ENCODE assay signal across 19 mouse cellular contexts in the genomic region with DNA sequence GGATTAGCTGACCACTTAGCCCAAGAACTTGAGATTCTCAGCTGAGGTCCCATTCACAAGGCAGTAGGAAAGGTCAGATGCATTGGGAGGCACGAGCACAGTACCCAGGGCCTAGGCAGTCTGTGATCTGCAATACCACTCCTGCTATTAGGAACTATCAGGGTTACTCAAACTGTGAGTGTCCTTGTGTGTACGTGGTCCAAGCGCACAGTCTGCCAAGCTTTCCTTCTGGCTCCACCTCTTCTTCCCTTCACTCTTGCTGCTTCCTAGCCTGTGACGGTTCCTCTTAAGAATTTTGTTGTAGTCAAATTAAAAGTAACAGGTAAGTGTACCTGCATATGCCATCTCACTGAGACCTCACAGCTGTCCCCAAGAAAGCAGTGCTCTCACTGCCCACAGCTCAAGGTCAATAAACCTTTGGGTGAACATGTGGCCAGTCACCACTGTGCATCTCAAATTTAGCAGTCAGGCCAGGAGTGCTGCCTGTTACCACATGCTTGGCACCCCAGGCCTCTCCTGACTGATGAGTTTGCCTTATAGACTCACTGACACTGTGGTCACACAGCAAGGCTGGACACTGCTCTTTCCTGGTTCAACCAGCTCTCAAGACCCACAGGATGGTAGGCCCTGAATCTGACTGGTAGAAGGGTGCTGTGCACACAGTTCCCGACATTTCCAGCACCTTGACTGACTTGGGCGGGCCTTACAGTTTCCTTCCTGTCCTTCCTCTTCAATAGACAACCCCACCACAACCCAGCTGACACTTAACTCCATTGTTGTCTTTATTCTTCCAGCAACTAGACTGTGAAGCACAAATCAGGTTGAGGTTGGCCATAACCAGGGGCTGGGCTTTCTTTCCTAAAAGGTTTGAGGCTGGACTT. TPM values are rescaled to one million over a fixed set of nuclear protein-coding genes. Genes with fewer than 3 reads are reported as not detected.
DNase-seq lines count a peak whose midpoint lies in the region; ATAC-seq and TF ChIP-seq lines count a peak whose summit lies in the region.
"Had no signal": no experiment of that assay in that cellular context is flagged by ENCODE, and none has a peak within 500 bp of the region (broad histone marks: within the 10 kb centered on the region; RNA-seq: fewer than 3 reads in every experiment).

No protein-coding gene starts in this region.

- H3K4me2 ChIP-seq in heart, embryonic 13.5 days, result no peak overlapping the region
- no peak overlapping the region for H3K4me2 ChIP-seq in liver, embryonic 11.5 days
- H3K4me2 ChIP-seq in liver, postnatal 0 days (ENCODE audit: low read depth, low read length), result no peak overlapping the region
- H3K4me2 ChIP-seq: forebrain, embryonic 12.5 days; hindbrain, embryonic 15.5 days; limb, embryonic 13.5 days had no signal

- DNase-seq in adrenal gland, postnatal 14 days, result peak; percentile 50
- DNase-seq in adrenal gland, adult 18-20 months (ENCODE audit: low spot score in 2 of 2), result no peak
- DNase-seq in heart, postnatal 14 days, result no peak
- DNase-seq in liver, embryonic 11.5 days (ENCODE audit: low spot score), result no peak
- no peak for DNase-seq in liver, postnatal 0 days
- DNase-seq in adrenal gland, postnatal 36 days, result peak; percentile 47 to 51
- no peak for DNase-seq in spleen, postnatal 10 days (ENCODE audit: low spot score in 2 of 2)
- DNase-seq: B cell, adult 2 months; cerebellum, adult 9-10 months; layer of hippocampus, postnatal 36 days; lung, postnatal 10 days; right cerebral cortex, adult 18-20 months; thymus, postnatal 36 days had no signal

- H3K27me3 ChIP-seq in heart, embryonic 13.5 days (replicated peaks), result no peaks in the 10 kb centered on the region
- H3K27me3 ChIP-seq in liver, embryonic 11.5 days (replicated peaks; ENCODE audit: control insufficient read depth, insufficient read depth, low read length), result no peaks in the 10 kb centered on the region
- H3K27me3 ChIP-seq in liver, postnatal 0 days (ENCODE audit: insufficient read depth, low read length), result no peaks in the 10 kb centered on the region
- H3K27me3 ChIP-seq: forebrain, embryonic 12.5 days; hindbrain, embryonic 15.5 days; limb, embryonic 13.5 days had no signal

- 78% methylated on average over 6 of the region's 6 CpGs for WGBS in heart, embryonic 13.5 days
- WGBS in liver, embryonic 11.5 days, result 77% methylated on average over 6 of the region's 6 CpGs
- 58% methylated on average over 6 of the region's 6 CpGs for WGBS in liver, postnatal 0 days (ENCODE audit: insufficient replicate concordance)

- H3K4me1 ChIP-seq in heart, embryonic 13.5 days, result peaks cover 38% of the 10 kb centered on the region
- peaks cover 27% of the 10 kb centered on the region; the same call in 1 of the 2 replicates for H3K4me1 ChIP-seq in liver, embryonic 11.5 days (replicated peaks; ENCODE audit: control insufficient read depth, insufficient read depth, low read length)
- peaks cover 41% of the 10 kb centered on the region for H3K4me1 ChIP-seq in liver, postnatal 0 days (ENCODE audit: insufficient read depth)

- no peak overlapping the region for H3K27ac ChIP-seq in heart, embryonic 13.5 days (replicated peaks)
- H3K27ac ChIP-seq in liver, embryonic 11.5 days (ENCODE audit: low read depth, low read length), result peak overlapping the region; percentile 8; the same call in 1 of the 2 replicates
- no peak overlapping the region for H3K27ac ChIP-seq in liver, postnatal 0 days (ENCODE audit: low read depth)
- H3K27ac ChIP-seq: forebrain, embryonic 12.5 days; hindbrain, embryonic 15.5 days; limb, embryonic 13.5 days had no signal

- ATAC-seq in heart, embryonic 13.5 days (ENCODE audit: extremely low read depth, insufficient number of reproducible peaks, low FRiP score, low TSS enrichment), result no peak
- no peak for ATAC-seq in liver, embryonic 11.5 days (replicated peaks; ENCODE audit: low FRiP score)
- no peak for ATAC-seq in liver, postnatal 0 days
- ATAC-seq: intestine, postnatal 0 days had no signal

- no peak overlapping the region for H3K4me3 ChIP-seq in heart, embryonic 13.5 days
- no peak overlapping the region for H3K4me3 ChIP-seq in liver, embryonic 11.5 days (ENCODE audit: low read depth, low read length)
- H3K4me3 ChIP-seq in liver, postnatal 0 days (ENCODE audit: low read depth, low read length), result no peak overlapping the region
- H3K4me3 ChIP-seq: forebrain, embryonic 12.5 days; hindbrain, embryonic 15.5 days; limb, embryonic 13.5 days had no signal

- 0 out of 2 replicates have a peak overlapping the region, but pooled peaks have one; percentile 8 for H3K9ac ChIP-seq in heart, embryonic 13.5 days
- H3K9ac ChIP-seq in liver, embryonic 11.5 days (ENCODE audit: low read depth, low read length), result no peak overlapping the region
- H3K9ac ChIP-seq in liver, postnatal 0 days (replicated peaks), result no peak overlapping the region
- H3K9ac ChIP-seq: forebrain, embryonic 12.5 days; hindbrain, embryonic 15.5 days; limb, embryonic 13.5 days had no signal

- peaks cover 38% of the 10 kb centered on the region for H3K36me3 ChIP-seq in heart, embryonic 13.5 days
- H3K36me3 ChIP-seq in liver, embryonic 11.5 days (ENCODE audit: control insufficient read depth, insufficient read depth, low read length), result peaks cover 10% of the 10 kb centered on the region; the same call in 1 of the 2 replicates
- peaks cover 7% of the 10 kb centered on the region; the same call in 1 of the 2 replicates for H3K36me3 ChIP-seq in liver, postnatal 0 days (replicated peaks; ENCODE audit: insufficient read depth, low read length)

- H3K9me3 ChIP-seq in heart, embryonic 13.5 days, result no peaks in the 10 kb centered on the region
- H3K9me3 ChIP-seq in liver, embryonic 11.5 days (ENCODE audit: control insufficient read depth, low read length), result no peaks in the 10 kb centered on the region
- H3K9me3 ChIP-seq in liver, postnatal 0 days (ENCODE audit: low read length), result no peaks in the 10 kb centered on the region
- H3K9me3 ChIP-seq: forebrain, embryonic 12.5 days; hindbrain, embryonic 15.5 days; limb, embryonic 13.5 days had no signal

- TF ChIP-seq EP300 in liver, postnatal 0 days (IDR thresholded peaks at IDR 0.05; ENCODE audit: low read depth), result no peak

- no peak for TF ChIP-seq CTCF in liver, postnatal 0 days (IDR thresholded peaks at IDR 0.05; ENCODE audit: low read depth)

- intact Hi-C loops in heart, postnatal 14 days (cut with DNase I), result no loop called here

RNA-seq across cellular contexts. Expression of gene Tada2b, which starts 5.3 kb away (rescaled TPM):
- total RNA-seq in adrenal gland, postnatal 14 days (2021), result 36.4 and 37.6 TPM in 2 replicates
- total RNA-seq in adrenal gland, adult 18-20 months (2021), result 10 to 100 TPM; 35.0 to 39.6 TPM
- polyA plus RNA-seq in heart, embryonic 13.5 days (2015; fragmentation: Nextera tagmentation; extraction: Ambion mirVana), result 1.4 and 1.6 TPM in 2 replicates
- 10 to 100 TPM; 15.7 to 16.0 TPM for total RNA-seq in heart, postnatal 14 days (2021)
- polyA plus RNA-seq in liver, embryonic 11.5 days (2014; fragmentation: Nextera tagmentation; extraction: Ambion mirVana), result 2.8 and 3.1 TPM in 2 replicates
- polyA plus RNA-seq in liver, postnatal 0 days (2015; fragmentation: Nextera tagmentation; extraction: Ambion mirVana), result 1.2 and 1.4 TPM in 2 replicates
- 10 to 100 TPM; 33.7 to 40.7 TPM for total RNA-seq in adrenal gland, postnatal 36 days (2021)

RNA-seq across cellular contexts. Expression of gene Ccdc96, which starts 5.6 kb away (rescaled TPM):
- 0.49 and 0.52 TPM in 2 replicates for total RNA-seq in adrenal gland, postnatal 14 days (2021)
- under 1 TPM; 0.17 to 0.45 TPM for total RNA-seq in adrenal gland, adult 18-20 months (2021)
- polyA plus RNA-seq in heart, embryonic 13.5 days (2015; fragmentation: Nextera tagmentation; extraction: Ambion mirVana), result 0.23 and 0.27 TPM in 2 replicates
- total RNA-seq in heart, postnatal 14 days (2021), result under 1 TPM; 0.29 to 0.31 TPM
- 0.26 and 0.34 TPM in 2 replicates for polyA plus RNA-seq in liver, embryonic 11.5 days (2014; fragmentation: Nextera tagmentation; extraction: Ambion mirVana)
- polyA plus RNA-seq in liver, postnatal 0 days (2015; fragmentation: Nextera tagmentation; extraction: Ambion mirVana), result 0.06 and 0.13 TPM in 2 replicates
- total RNA-seq in adrenal gland, postnatal 36 days (2021), result under 1 TPM; 0.33 to 0.46 TPM
- polyA plus RNA-seq: small intestine, adult 2 months had no signal

RNA-seq across cellular contexts. Expression of gene Grpel1, which starts 14.0 kb away (rescaled TPM):
- total RNA-seq in adrenal gland, postnatal 14 days (2021), result 93.6 and 94.2 TPM in 2 replicates
- 10 to 100 TPM; 76.2 to 79.3 TPM for total RNA-seq in adrenal gland, adult 18-20 months (2021)
- 52.9 and 59.4 TPM in 2 replicates for polyA plus RNA-seq in heart, embryonic 13.5 days (2015; fragmentation: Nextera tagmentation; extraction: Ambion mirVana)
- total RNA-seq in heart, postnatal 14 days (2021), result 10 to 100 TPM; 55.2 to 58.4 TPM
- polyA plus RNA-seq in liver, embryonic 11.5 days (2014; fragmentation: Nextera tagmentation; extraction: Ambion mirVana), result 74.6 and 79.9 TPM in 2 replicates
- polyA plus RNA-seq in liver, postnatal 0 days (2015; fragmentation: Nextera tagmentation; extraction: Ambion mirVana), result 61.2 and 62.1 TPM in 2 replicates
- total RNA-seq in adrenal gland, postnatal 36 days (2021), result 10 to 100 TPM; 76.8 to 79.5 TPM

Comparison
In these comparisons a context has a peak if more than half of its experiments do, and no peak if none do; other contexts are left out.
1. DNase-seq: peak in adrenal gland, postnatal 14 days (single experiment) and adrenal gland, postnatal 36 days (2 of 2); none in adrenal gland, adult 18-20 months (0 of 2), heart, postnatal 14 days (0 of 2), liver, embryonic 11.5 days (single experiment), liver, postnatal 0 days (single experiment) and spleen, postnatal 10 days (0 of 2).